Mouse (Mus musculus) macrophage (primary cell): ENCODE data around the gene Lhcgr. TPM values are rescaled to one million over a fixed set of nuclear protein-coding genes. Genes with fewer than 3 reads are reported as not detected.

Source experiments
- H3K27ac ChIP-seq: fragments of 350-480 bp; formaldehyde crosslinking; 2 replicates; pipeline ENCODE4 v1.9.0; 2021
- H3K36me3 ChIP-seq: fragments of 350-480 bp; formaldehyde crosslinking; 2 replicates; pipeline ENCODE4 v1.9.0; 2021; ENCODE audit errors: inconsistent target
- H3K4me3 ChIP-seq: fragments of 350-480 bp; formaldehyde crosslinking; 2 replicates; pipeline ENCODE4 v1.9.0; 2021; ENCODE audit errors: inconsistent target
- H3K79me2 ChIP-seq: fragments of 350-480 bp; formaldehyde crosslinking; 2 replicates; pipeline ENCODE4 v1.9.0; 2021; ENCODE audit errors: inconsistent target
- WGBS: methylation state at CpG from one replicate; pipeline ENCODE4 v1.1.7; 2026; ENCODE audit warnings: inconsistent platforms; ENCODE audit not compliant: missing documents; 5-methylcytosine and 5-hydroxymethylcytosine counted together
- polyA plus RNA-seq: library from polyadenylated mRNA; stranded (reverse); fragments of 250-400 nt; gene quantifications from 3 replicates; pipeline ENCODE4 v1.2.4, GENCODE M21; 2018; ENCODE audit warnings: inconsistent platforms

Lhcgr gene
- polyA plus RNA-seq, 1 experiment from 2014 or later = not detected

- Histone ChIP-seq H3K27ac (no peak overlapping the region), H3K4me3 (no peak overlapping the region), H3K36me3 (no peaks in the 10 kb centered on the region), H3K79me2 (no peaks in the 10 kb centered on the region)
- 90% methylated on average over 4 of the region's 4 CpGs for WGBS
These were observed 121.0 kb downstream of the Lhcgr start for GRCm38 (mm10) chr17:88670800-88671199.

GRCm38 (mm10) chr17:88669921-88670320 is 121.9 kb downstream of the Lhcgr start:
- Histone ChIP-seq H3K79me2 (no peaks in the 10 kb centered on the region), H3K4me3 (no peak overlapping the region), H3K27ac (no peak overlapping the region), H3K36me3 (no peaks in the 10 kb centered on the region)
- WGBS = 94% methylated on average over 2 of the region's 2 CpGs

GRCm38 (mm10) chr17:88668452-88668851 is 123.3 kb downstream of the Lhcgr start, which contains the start of gene Gtf2a1l:
TSS of gene Gtf2a1l (plus strand) at chr17:88668660.
- H3K79me2 ChIP-seq = no peaks in the 10 kb centered on the region
- 21% methylated on average over 17 of the region's 21 CpGs for WGBS
- no peak within 1 kb of the TSS for H3K27ac ChIP-seq
- no peaks in the 10 kb centered on the region for H3K36me3 ChIP-seq
- no peak within 1 kb of the TSS for H3K4me3 ChIP-seq

Other genes starting within 250 kb of the Lhcgr start
- 0.07 to 0.44 TPM (median 0.21 TPM) in 3 replicates for gene Ston1, start 194.3 kb downstream of the Lhcgr start, polyA plus RNA-seq
- not detected in 3 replicates for gene Gtf2a1l, start 123.3 kb downstream of the Lhcgr start, polyA plus RNA-seq